Mouse (Mus musculus) adrenal gland, adult 8-10 months (tissue): ENCODE measurements at regions not wholly inside any gene's neighbourhood (a gene's known extent, or its start where the extent isn't known, plus 50 kb on each side); places are given as distances from the start of the nearest gene placed in this dataset.

ENCODE experiments used
- DNase-seq: peaks from one replicate; pipeline ENCODE4 v3.0.0; 2022

GRCm38 (mm10) chr4:9935949-9936348 lies 938.3 kb upstream of the 2610301B20Rik start:
- no peak for DNase-seq

- no peak for DNase-seq
Observed at GRCm38 (mm10) chr4:9951441-9951840, 922.9 kb upstream of the 2610301B20Rik start.

- peak; percentile 5 for DNase-seq
Observed at GRCm38 (mm10) chr4:9974631-9975030, 899.7 kb upstream of the 2610301B20Rik start.

- no peak for DNase-seq
Observed at GRCm38 (mm10) chr4:9981354-9982040, 892.8 kb upstream of the 2610301B20Rik start.

GRCm38 (mm10) chr4:9982786-9983525 lies 891.3 kb upstream of the 2610301B20Rik start:
- no peak for DNase-seq

GRCm38 (mm10) chr4:9993871-9994270 lies 880.4 kb upstream of the 2610301B20Rik start:
- no peak for DNase-seq

- DNase-seq: no peak
Observed at GRCm38 (mm10) chr4:9994466-9994865, 879.8 kb upstream of the 2610301B20Rik start.

GRCm38 (mm10) chr4:10030316-10030715 lies 844.0 kb upstream of the 2610301B20Rik start:
- DNase-seq: no peak

- no peak for DNase-seq
Observed at GRCm38 (mm10) chr4:10031764-10032163, 842.5 kb upstream of the 2610301B20Rik start.

GRCm38 (mm10) chr4:10035336-10035735 lies 839.0 kb upstream of the 2610301B20Rik start:
- DNase-seq: no peak

GRCm38 (mm10) chr4:10041301-10042093 lies 832.8 kb upstream of the 2610301B20Rik start:
- no peak for DNase-seq

- DNase-seq: no peak
Observed at GRCm38 (mm10) chr4:10048770-10049169, 825.5 kb upstream of the 2610301B20Rik start.

GRCm38 (mm10) chr4:10049411-10049810 lies 824.9 kb upstream of the 2610301B20Rik start:
- DNase-seq: no peak

- no peak for DNase-seq
Observed at GRCm38 (mm10) chr4:10051296-10052267, 822.7 kb upstream of the 2610301B20Rik start.

- no peak for DNase-seq
Observed at GRCm38 (mm10) chr4:10052869-10053268, 821.4 kb upstream of the 2610301B20Rik start.

GRCm38 (mm10) chr4:10072500-10073106 lies 801.7 kb upstream of the 2610301B20Rik start:
- DNase-seq: no peak

GRCm38 (mm10) chr4:10079565-10080169 lies 794.6 kb upstream of the 2610301B20Rik start:
- no peak for DNase-seq

- no peak for DNase-seq
Observed at GRCm38 (mm10) chr4:10114831-10115230, 759.5 kb upstream of the 2610301B20Rik start.

- no peak for DNase-seq
Observed at GRCm38 (mm10) chr4:10117964-10118363, 756.3 kb upstream of the 2610301B20Rik start.

GRCm38 (mm10) chr4:10124252-10124651 lies 750.0 kb upstream of the 2610301B20Rik start:
- no peak for DNase-seq
